Mouse (Mus musculus): ENCODE measurements at regions not wholly inside any gene's neighbourhood (a gene's known extent, or its start where the extent isn't known, plus 50 kb on each side); places are given as distances from the start of the nearest gene placed in this dataset.

DNA sequence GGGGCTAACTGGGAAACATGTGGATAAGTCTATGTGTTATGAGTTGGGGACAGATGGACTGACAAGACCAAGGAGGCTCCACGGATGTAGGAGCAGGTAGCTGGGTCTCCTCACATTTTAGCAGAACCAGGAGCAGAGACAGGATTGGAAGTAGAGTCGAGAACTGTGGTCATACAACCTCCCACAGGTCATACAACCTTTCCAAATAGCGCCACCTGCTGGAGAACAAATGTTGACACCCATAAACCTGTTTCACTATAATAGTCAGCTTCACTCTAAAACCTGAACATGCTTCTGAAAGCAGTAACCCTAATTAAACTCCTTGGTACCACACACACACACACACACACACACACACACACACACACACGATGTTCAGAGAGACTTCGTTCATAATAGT lies 50.7 kb upstream of the Foxk1 start:
- TF ChIP-seq CTCF (IDR thresholded peaks at IDR 0.05; ENCODE audit: borderline replicate concordance, control insufficient read depth, extremely low read depth, insufficient read depth, low read length, poor library complexity) = no peak
- no peak for TF ChIP-seq POLR2A (IDR thresholded peaks at IDR 0.05; ENCODE audit: control insufficient read depth, extremely low read depth, insufficient read depth, low read length, poor library complexity)
